Mouse (Mus musculus) cerebellum, postnatal 14 days (tissue): ENCODE results near the gene Defb22.

ENCODE experiments used
- DNase-seq, 2 experiments: peaks; one replicate each; pipeline ENCODE4 v3.0.0; 2021; ENCODE audit warnings: mixed read lengths in 2 of 2

Defb22 gene

GRCm38 (mm10) chr2:152490038-152490437 lies at the start of gene Defb22:
Gene Defb22, minus strand, starts transcription at chr2:152490138.
- no peak for DNase-seq

GRCm38 (mm10) chr2:152517981-152518380 lies 28.0 kb upstream of the Defb22 start, which contains the start of gene Defb28:
Gene Defb28, plus strand, starts transcription at chr2:152518255.
- no peak for DNase-seq

GRCm38 (mm10) chr2:152516084-152516483 lies 26.1 kb upstream of the Defb22 start:
- DNase-seq = no peak

GRCm38 (mm10) chr2:152511592-152511991 lies 21.7 kb upstream of the Defb22 start, which contains the start of gene Defb26:
Gene Defb26, minus strand, starts transcription at chr2:152511692.
- no peak for DNase-seq

GRCm38 (mm10) chr2:152503950-152504349 lies 14.0 kb upstream of the Defb22 start:
- no peak for DNase-seq

- no peak for DNase-seq
These were observed 10.9 kb upstream of the Defb22 start for GRCm38 (mm10) chr2:152500863-152501229.

- DNase-seq = no peak
These were observed 10.4 kb upstream of the Defb22 start for GRCm38 (mm10) chr2:152500204-152500862.

- no peak for DNase-seq
These were observed 8.1 kb upstream of the Defb22 start for GRCm38 (mm10) chr2:152498020-152498419.

- no peak for DNase-seq
These were observed 3.2 kb upstream of the Defb22 start for GRCm38 (mm10) chr2:152493151-152493550.

GRCm38 (mm10) chr2:152487024-152487423 lies 2.9 kb downstream of the Defb22 start:
- DNase-seq = peak in 1 of 2 experiments; percentile 19

GRCm38 (mm10) chr2:152481726-152482125 lies 8.2 kb downstream of the Defb22 start:
- DNase-seq = no peak

- no peak for DNase-seq
These were observed 9.1 kb downstream of the Defb22 start for GRCm38 (mm10) chr2:152480881-152481280.

- no peak for DNase-seq
These were observed 13.2 kb downstream of the Defb22 start, which contains the start of gene Defb20 for GRCm38 (mm10) chr2:152476763-152477162. Gene Defb20, plus strand, starts transcription at chr2:152477063.

- no peak for DNase-seq
These were observed 17.5 kb downstream of the Defb22 start for GRCm38 (mm10) chr2:152472434-152472833.

- peak; percentile 70 to 71 for DNase-seq
These were observed 19.0 kb downstream of the Defb22 start for GRCm38 (mm10) chr2:152470973-152471372.

GRCm38 (mm10) chr2:152464570-152465150 lies 25.3 kb downstream of the Defb22 start, which contains the start of gene Defb23:
Gene Defb23, minus strand, starts transcription at chr2:152464620.
- DNase-seq = no peak

- no peak for DNase-seq
These were observed 30.7 kb downstream of the Defb22 start for GRCm38 (mm10) chr2:152459241-152459640.

- peak; percentile 76 to 80 for DNase-seq
These were observed 37.7 kb downstream of the Defb22 start for GRCm38 (mm10) chr2:152452101-152452781.

GRCm38 (mm10) chr2:152450241-152450640 lies 39.7 kb downstream of the Defb22 start:
- peak; percentile 94 to 95 for DNase-seq

- DNase-seq = no peak
These were observed 42.5 kb downstream of the Defb22 start for GRCm38 (mm10) chr2:152447461-152447860.

GRCm38 (mm10) chr2:152446642-152447041 lies 43.3 kb downstream of the Defb22 start:
- DNase-seq = no peak

GRCm38 (mm10) chr2:152443281-152443680 lies 46.7 kb downstream of the Defb22 start:
- peak; percentile 79 to 87 for DNase-seq

GRCm38 (mm10) chr2:152442322-152442721 lies 47.6 kb downstream of the Defb22 start:
- DNase-seq = no peak

GRCm38 (mm10) chr2:152439833-152440232 lies 50.1 kb downstream of the Defb22 start:
- peak; percentile 40 to 42 for DNase-seq
